Mouse (Mus musculus): Measurements from ENCODE around the gene Xndc1. TPM values are rescaled to one million over a fixed set of nuclear protein-coding genes. Genes with fewer than 3 reads are reported as not detected.

The Xndc1 gene
- polyA plus RNA-seq, 1 experiment: 18.9 TPM

- H3K4me3 ChIP-seq (replicated peaks; ENCODE audit: extremely low read depth, low read depth, low read length): no peak within 1 kb of the TSS
- TF ChIP-seq POLR2A (IDR thresholded peaks at IDR 0.05; ENCODE audit: borderline replicate concordance, extremely low read depth, low read depth, low read length) (no peak), CTCF (IDR thresholded peaks at IDR 0.05; ENCODE audit: insufficient read depth, low read length) (no peak)
- no peaks in the 10 kb centered on the region for H3K4me1 ChIP-seq (ENCODE audit: control insufficient read depth, insufficient read depth, low read length)
- 39% methylated on average over 7 of the region's 7 CpGs for WGBS
- no peak for DNase-seq
These were observed 51.4 kb downstream of the Xndc1 start, which contains the start of gene Chrna10 for GRCm38 (mm10) chr7:102116579-102117331. Gene Chrna10, minus strand, starts transcription at chr7:102116828.

DNA sequence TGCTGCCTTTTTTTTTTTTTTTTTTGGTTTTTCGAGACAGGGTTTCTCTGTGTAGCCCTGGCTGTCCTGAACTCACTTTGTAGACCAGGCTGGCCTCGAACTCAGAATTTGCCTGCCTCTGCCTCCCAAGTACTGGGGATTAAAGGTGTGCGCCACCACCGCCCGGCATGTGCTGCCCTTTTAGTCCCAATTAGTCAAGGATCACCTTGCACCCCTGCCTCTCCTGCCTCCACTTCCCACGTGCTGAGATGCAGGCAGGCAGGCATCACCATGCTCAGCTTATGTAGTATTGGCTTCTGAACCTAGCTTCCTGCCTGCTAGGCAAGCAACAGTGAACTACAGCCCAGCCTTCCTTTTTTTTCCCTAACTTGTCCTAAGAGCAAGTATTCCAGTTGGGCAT is 52.1 kb downstream of the Xndc1 start:
- 62% methylated on average over 6 of the region's 6 CpGs for WGBS
- Histone ChIP-seq H3K4me3 (replicated peaks; ENCODE audit: extremely low read depth, low read depth, low read length) (no peak overlapping the region), H3K4me1 (ENCODE audit: control insufficient read depth, insufficient read depth, low read length) (no peaks in the 10 kb centered on the region)
- TF ChIP-seq POLR2A (IDR thresholded peaks at IDR 0.05; ENCODE audit: borderline replicate concordance, extremely low read depth, low read depth, low read length) (no peak), CTCF (IDR thresholded peaks at IDR 0.05; ENCODE audit: insufficient read depth, low read length) (no peak)
- DNase-seq: no peak

DNA sequence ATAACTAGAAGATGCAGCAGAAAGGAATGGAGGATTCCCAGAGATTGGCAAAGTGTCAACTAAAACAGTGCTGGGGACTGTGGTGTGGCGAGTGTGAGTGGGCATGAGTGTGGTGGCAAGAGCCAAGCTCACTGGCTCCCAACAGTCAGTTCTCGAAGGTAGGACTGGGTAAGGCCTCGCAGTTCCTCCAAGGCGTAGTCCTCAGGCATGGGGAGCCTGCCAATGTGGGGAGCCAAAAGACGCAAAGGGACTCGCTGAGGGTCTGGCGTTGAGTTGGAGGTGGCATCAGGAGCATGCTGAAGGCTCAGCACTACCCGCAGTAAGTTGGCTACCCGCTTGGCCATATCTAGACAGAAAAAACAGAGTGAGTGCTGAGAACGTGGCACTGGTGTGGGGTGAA is 55.0 kb downstream of the Xndc1 start:
- H3K4me3 ChIP-seq (replicated peaks; ENCODE audit: extremely low read depth, low read depth, low read length): no peak overlapping the region
- WGBS: 91% methylated on average over 10 of the region's 10 CpGs
- DNase-seq: no peak
- no peaks in the 10 kb centered on the region for H3K4me1 ChIP-seq (ENCODE audit: control insufficient read depth, insufficient read depth, low read length)
- TF ChIP-seq CTCF (IDR thresholded peaks at IDR 0.05; ENCODE audit: insufficient read depth, low read length): no peak
- TF ChIP-seq POLR2A (IDR thresholded peaks at IDR 0.05; ENCODE audit: borderline replicate concordance, extremely low read depth, low read depth, low read length): no peak

GRCm38 (mm10) chr7:102132395-102132794 is 67.1 kb downstream of the Xndc1 start:
- 50% methylated on average over 4 of the region's 4 CpGs for WGBS
- Histone ChIP-seq H3K4me3 (replicated peaks; ENCODE audit: extremely low read depth, low read depth, low read length) (no peak overlapping the region), H3K4me1 (ENCODE audit: control insufficient read depth, insufficient read depth, low read length) (no peaks in the 10 kb centered on the region)
- no peak for TF ChIP-seq CTCF (IDR thresholded peaks at IDR 0.05; ENCODE audit: insufficient read depth, low read length)
- no peak for TF ChIP-seq POLR2A (IDR thresholded peaks at IDR 0.05; ENCODE audit: borderline replicate concordance, extremely low read depth, low read depth, low read length)
- no peak for DNase-seq

Other genes starting within 250 kb of the Xndc1 start
- not detected in 2 replicates for gene Phox2a, start 247.2 kb upstream of the Xndc1 start, polyA plus RNA-seq (2012; rRNA removed)
- 84.3 TPM in 2 replicates for gene Inppl1, start 227.3 kb upstream of the Xndc1 start, polyA plus RNA-seq (2012; rRNA removed)
- gene Folr2, start 208.3 kb upstream of the Xndc1 start, polyA plus RNA-seq (2012; rRNA removed): 11.8 and 12.6 TPM in 2 replicates
- gene Anapc15, start 201.8 kb upstream of the Xndc1 start, polyA plus RNA-seq (2012; rRNA removed): 21.1 and 36.2 TPM in 2 replicates
- gene Folr1, start 194.7 kb upstream of the Xndc1 start, polyA plus RNA-seq (2012; rRNA removed): 0.67 and 1.2 TPM in 2 replicates
- 171 and 205 TPM in 2 replicates for gene Lamtor1, start 159.6 kb upstream of the Xndc1 start, polyA plus RNA-seq (2012; rRNA removed)
- 0.06 TPM in 1 of 2 replicates, not detected in the other for gene Tomt, start 159.2 kb upstream of the Xndc1 start, polyA plus RNA-seq (2012; rRNA removed)
- 28.9 and 36.5 TPM in 2 replicates for gene Lrrc51, start 131.6 kb upstream of the Xndc1 start, polyA plus RNA-seq (2012; rRNA removed)
- 80.1 and 93.4 TPM in 2 replicates for gene Numa1, start 131.4 kb upstream of the Xndc1 start, polyA plus RNA-seq (2012; rRNA removed)
- 11.4 and 12.0 TPM in 2 replicates for gene Il18bp, start 46.8 kb upstream of the Xndc1 start, polyA plus RNA-seq (2012; rRNA removed)
- gene Rnf121, start within 50 bp of the Xndc1 start, polyA plus RNA-seq (2012; rRNA removed): 20.5 and 31.9 TPM in 2 replicates
- gene Xntrpc, start 202 bp downstream of the Xndc1 start, polyA plus RNA-seq (2012; rRNA removed): 3.0 and 3.5 TPM in 2 replicates
- gene Trpc2, start 17.6 kb downstream of the Xndc1 start, polyA plus RNA-seq (2012; rRNA removed): not detected in 2 replicates
- 7.3 and 15.7 TPM in 2 replicates for gene Art1, start 36.2 kb downstream of the Xndc1 start, polyA plus RNA-seq (2012; rRNA removed)
- gene Art5, start 44.0 kb downstream of the Xndc1 start, polyA plus RNA-seq (2012; rRNA removed): 0.27 and 1.2 TPM in 2 replicates
- gene Chrna10, start 51.3 kb downstream of the Xndc1 start, polyA plus RNA-seq (2012; rRNA removed): 1.6 and 1.9 TPM in 2 replicates
- 14.2 and 17.8 TPM in 2 replicates for gene Nup98, start 144.7 kb downstream of the Xndc1 start, polyA plus RNA-seq (2012; rRNA removed)
- gene Pgap2, start 144.7 kb downstream of the Xndc1 start, polyA plus RNA-seq (2012; rRNA removed): 147 and 180 TPM in 2 replicates
- 101 and 113 TPM in 2 replicates for gene Rhog, start 190.5 kb downstream of the Xndc1 start, polyA plus RNA-seq (2012; rRNA removed)
- 74.0 and 78.7 TPM in 2 replicates for gene Stim1, start 202.3 kb downstream of the Xndc1 start, polyA plus RNA-seq (2012; rRNA removed)